Mouse (Mus musculus) right cerebral cortex, adult 2 months (tissue): Measurements from ENCODE around the gene Pih1d1.
"Not testable (repeated sequence)": the region's sequence is repeated elsewhere in the genome, so short reads cannot be mapped to it uniquely, and the experiment has no call there.

ENCODE experiments used
- DNase-seq, 2 experiments: peaks; one replicate each; pipeline ENCODE4 v3.0.0; 2021 to 2022; ENCODE audit warnings: low spot score in 2 of 2

Gene Pih1d1

GRCm38 (mm10) chr7:45167761-45168445, 13.8 kb downstream of the Pih1d1 start:
- no peak for DNase-seq

DNA sequence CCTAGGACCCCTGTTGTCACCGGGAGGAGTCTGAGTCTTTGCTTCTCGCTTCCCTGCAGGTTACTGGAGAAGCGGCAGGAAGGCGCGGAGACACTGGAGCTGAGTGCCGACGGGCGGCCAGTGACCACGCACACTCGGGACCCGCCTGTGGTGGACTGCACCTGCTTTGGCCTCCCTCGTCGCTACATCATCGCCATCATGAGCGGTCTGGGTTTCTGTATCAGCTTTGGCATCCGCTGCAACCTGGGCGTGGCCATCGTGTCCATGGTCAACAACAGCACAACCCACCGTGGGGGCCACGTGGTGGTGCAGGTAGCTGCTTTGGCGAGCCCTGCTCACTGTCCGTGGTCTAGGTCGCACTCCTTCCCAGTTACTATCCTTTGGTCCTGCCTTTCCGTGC, 14.6 kb downstream of the Pih1d1 start:
- no peak for DNase-seq

- DNase-seq = no peak
These were observed 15.4 kb downstream of the Pih1d1 start for GRCm38 (mm10) chr7:45169495-45169894.

- DNase-seq = no peak
These were observed 18.9 kb downstream of the Pih1d1 start for GRCm38 (mm10) chr7:45172974-45173373.

GRCm38 (mm10) chr7:45173772-45174171, 19.7 kb downstream of the Pih1d1 start:
- not testable (repeated sequence) for DNase-seq

DNA sequence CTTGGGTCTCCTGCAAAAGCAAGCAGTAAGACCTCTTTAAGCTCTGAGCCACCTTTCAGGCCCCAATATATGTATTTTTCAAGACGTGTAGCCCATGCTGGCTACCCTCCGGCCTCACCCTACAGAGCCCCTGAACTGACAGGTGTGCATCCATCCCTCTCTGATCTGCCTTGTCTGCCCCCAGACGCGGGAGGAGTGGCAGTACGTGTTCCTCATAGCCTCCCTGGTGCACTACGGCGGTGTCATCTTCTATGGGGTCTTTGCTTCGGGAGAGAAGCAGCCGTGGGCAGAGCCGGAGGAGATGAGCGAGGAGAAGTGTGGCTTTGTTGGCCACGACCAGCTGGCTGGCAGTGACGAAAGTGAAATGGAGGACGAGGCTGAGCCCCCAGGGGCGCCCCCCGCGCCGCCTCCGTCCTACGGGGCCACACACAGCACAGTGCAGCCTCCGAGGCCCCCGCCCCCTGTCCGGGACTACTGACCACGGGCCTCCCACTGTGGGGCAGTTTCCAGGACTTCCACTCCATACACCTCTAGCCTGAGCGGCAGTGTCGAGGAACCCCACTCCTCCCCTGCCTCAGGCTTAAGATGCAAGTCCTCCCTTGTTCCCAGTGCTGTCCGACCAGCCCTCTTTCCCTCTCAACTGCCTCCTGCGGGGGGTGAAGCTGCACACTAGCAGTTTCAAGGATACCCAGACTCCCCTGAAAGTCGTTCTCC, 20.6 kb downstream of the Pih1d1 start:
- no peak for DNase-seq

- no peak for DNase-seq
These were observed 21.3 kb downstream of the Pih1d1 start for GRCm38 (mm10) chr7:45175398-45175797.

- DNase-seq = no peak
These were observed 21.8 kb downstream of the Pih1d1 start for GRCm38 (mm10) chr7:45175929-45176328.

DNA sequence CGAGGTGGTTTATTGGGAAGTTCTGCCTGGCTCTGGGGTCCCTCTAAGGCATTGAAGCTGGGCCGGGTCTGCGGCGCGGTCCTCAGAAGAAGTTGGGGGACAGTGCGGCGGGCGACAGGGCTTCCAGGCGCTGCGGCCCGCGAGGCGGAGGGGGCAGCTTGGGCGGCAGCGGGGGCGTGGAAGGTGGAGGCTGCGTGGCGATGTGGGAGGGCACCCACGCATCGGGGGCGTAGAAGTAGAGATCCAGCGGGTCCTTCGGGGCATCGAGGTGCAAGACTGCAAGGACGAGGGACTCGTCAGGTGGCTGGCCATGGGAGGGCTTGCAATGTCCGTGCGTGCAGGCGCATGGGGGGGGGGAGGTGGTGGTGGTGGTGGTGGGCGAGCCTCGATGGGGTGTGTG, 22.3 kb downstream of the Pih1d1 start:
- no peak for DNase-seq

DNA sequence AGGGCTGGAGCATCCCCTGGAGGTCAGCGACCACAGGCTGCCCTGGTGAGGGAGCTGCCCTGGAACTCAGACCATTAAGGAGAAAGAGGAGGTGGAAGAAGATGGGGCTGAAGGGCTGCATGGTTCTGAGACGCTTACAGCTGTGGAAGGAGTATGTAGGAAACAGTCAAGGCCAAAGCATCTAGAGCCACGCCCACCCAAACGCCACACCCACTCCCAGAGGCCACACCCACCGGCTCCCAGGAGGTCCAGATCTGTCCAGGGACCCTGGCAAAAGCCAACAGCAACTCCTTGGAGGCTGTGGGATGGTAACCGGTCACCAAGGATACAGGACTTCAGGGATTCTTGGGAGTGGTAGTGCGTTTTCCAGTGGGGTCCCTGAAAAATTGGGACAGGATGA, 24.4 kb downstream of the Pih1d1 start:
- no peak for DNase-seq

DNA sequence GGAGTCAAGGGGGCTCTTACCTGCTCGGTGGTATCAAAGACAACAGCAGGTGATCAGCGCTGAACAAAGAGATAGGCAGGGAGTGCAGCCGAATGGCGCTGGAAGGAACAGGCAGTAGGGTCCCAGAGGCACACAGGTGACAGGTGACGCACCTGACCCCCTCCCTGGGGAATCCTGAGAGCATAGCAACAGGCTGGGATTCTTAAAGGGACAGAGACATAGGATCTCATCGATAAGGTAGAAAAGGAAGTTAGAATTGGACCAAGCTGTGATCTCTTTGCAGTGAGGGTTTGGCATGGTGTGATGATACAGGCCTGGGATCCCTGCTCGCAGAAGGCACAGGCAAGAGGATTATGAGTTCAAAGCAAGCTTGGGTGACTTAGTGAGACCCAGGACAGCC, 25.4 kb downstream of the Pih1d1 start, which contains the start of gene Gfy:
Gene Gfy (minus strand): TSS at position 101 of the 400 bp plus-strand sequence.
- no peak for DNase-seq

GRCm38 (mm10) chr7:45180896-45181477, 26.9 kb downstream of the Pih1d1 start, which contains the start of gene Pth2:
Pth2 (plus strand) TSS chr7:45180995.
- DNase-seq = no peak

DNA sequence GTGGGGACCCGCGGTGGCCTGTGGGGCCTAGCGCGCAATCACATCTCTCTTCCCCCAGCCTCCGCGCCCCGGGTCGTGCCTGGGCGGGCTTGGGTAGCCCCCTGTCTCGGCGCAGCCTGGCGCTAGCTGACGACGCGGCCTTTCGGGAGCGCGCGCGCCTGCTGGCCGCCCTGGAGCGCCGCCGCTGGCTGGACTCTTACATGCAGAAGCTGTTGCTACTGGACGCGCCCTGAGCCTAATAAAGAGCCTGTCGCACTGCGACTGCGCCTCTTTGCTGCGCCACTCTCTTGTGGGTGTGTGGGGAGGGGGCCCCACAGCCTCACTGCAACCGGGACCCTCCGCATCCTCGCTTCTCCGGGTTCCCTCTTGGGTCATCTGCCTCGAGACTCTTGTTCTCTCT, 27.4 kb downstream of the Pih1d1 start:
- no peak for DNase-seq

GRCm38 (mm10) chr7:45182199-45182601, 28.1 kb downstream of the Pih1d1 start:
- peak; percentile 85 to 89 for DNase-seq

GRCm38 (mm10) chr7:45182606-45183005, 28.5 kb downstream of the Pih1d1 start:
- DNase-seq = no peak

GRCm38 (mm10) chr7:45183672-45184071, 29.6 kb downstream of the Pih1d1 start:
- no peak for DNase-seq

GRCm38 (mm10) chr7:45185921-45186320, 31.8 kb downstream of the Pih1d1 start:
- no peak for DNase-seq

GRCm38 (mm10) chr7:45189600-45189999, 35.5 kb downstream of the Pih1d1 start:
- peak in 1 of 2 experiments; percentile 57 for DNase-seq

GRCm38 (mm10) chr7:45190186-45190585, 36.1 kb downstream of the Pih1d1 start:
- no peak for DNase-seq

DNA sequence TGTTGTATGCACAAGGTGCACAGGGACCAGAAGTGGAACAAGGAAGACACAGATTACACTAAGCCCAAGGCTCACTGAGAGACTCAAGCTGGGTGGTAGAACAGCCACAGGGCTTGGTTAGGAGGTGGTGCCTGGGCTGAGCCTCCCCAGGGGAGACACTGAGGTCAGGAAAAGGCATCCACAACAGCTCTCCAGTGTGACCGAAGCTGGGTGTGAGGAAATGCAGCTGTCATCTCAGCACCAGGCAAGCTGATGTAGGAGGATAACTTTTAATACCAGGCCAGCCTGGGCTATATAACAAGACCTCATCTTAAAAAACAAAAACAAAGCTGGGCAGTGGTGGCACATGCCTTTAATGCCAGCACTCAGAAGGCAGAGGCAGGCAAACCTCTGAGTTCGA, 37.1 kb downstream of the Pih1d1 start:
- no peak for DNase-seq

GRCm38 (mm10) chr7:45191803-45192363, 37.8 kb downstream of the Pih1d1 start:
- no peak for DNase-seq

GRCm38 (mm10) chr7:45192585-45193310, 38.6 kb downstream of the Pih1d1 start:
- no peak for DNase-seq
